Mouse (Mus musculus): ENCODE measurements around the gene Slc1a3.

DNA sequence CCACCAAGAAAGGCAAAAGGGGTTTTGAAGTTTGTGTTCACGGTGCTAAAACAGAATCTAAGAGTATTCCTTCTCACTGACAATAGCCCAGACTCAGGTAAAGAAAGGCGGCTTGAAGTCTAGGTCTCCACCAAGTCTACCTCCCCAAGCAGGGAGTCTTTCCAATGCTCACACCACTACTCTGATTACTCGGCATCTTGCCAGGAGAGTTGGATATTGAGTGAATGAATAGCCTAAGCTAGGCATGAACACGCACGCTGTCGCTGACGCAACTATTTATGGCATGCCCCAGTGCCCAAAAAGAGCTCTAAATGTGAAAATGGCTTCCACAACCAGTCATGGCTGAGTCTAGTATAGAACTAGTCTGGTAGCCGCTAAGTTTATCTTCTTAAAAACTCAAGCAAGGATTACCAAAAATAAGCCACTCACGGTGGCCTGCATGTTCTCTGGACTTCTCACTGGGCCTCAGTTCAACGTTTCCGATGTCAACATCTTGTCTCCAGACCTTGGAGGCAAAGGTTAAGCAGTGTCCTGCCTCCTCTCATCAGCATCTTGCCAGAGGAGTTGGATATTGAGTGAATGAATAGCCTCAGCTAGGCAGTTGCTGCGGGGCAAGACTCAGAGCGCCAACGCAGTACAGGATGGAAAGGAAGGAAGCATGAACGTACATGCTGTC lies 44.8 kb downstream of the Slc1a3 start:
- no peak for TF ChIP-seq CTCF (IDR thresholded peaks at IDR 0.05; ENCODE audit: borderline replicate concordance, extremely low read depth, insufficient read depth, insufficient read length)
- no peak for TF ChIP-seq POLR2A (IDR thresholded peaks at IDR 0.05; ENCODE audit: borderline replicate concordance, extremely low read depth, insufficient read depth, insufficient read length, poor library complexity, severe bottlenecking)

Data from brain, embryonic 14.5 days (tissue).